Mouse (Mus musculus): ENCODE data around the gene Prdm16.

DNA sequence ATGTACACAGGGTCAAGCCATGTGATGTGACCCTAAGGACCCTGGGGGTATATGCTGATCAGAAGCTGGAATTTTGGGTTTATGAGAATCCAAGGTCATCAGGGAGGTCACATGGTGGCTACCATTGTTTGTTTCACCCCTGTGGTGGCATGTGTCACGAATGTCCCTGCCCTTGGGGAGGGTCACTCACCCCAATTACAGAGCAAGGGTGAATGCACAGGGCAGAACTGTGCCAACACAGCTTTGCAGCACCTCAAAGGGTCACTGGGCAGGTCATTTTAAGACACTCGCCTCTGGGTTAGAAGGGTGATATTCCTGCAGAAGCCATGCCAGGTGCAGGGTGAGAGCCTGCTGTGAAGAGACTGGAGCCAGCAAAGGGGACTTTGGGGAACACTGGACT, 206.9 kb downstream of the Prdm16 start:
- TF ChIP-seq POLR2A (IDR thresholded peaks at IDR 0.05; ENCODE audit: borderline replicate concordance, low read depth, low read length) (no peak), CTCF (IDR thresholded peaks at IDR 0.05; ENCODE audit: low read depth, low read length) (no peak)

Data from bone marrow macrophage, adult 2 months (primary cell).